ENCODE assay signal across 9 mouse cellular contexts in genomic region chr5:35595706-35596105, GRCm38 (mm10). TPM values are rescaled to one million over a fixed set of nuclear protein-coding genes. Genes with fewer than 3 reads are reported as not detected.
DNase-seq lines count a peak whose midpoint lies in the region; ATAC-seq lines count a peak whose summit lies in the region.
"Had no signal": no experiment of that assay in that cellular context is flagged by ENCODE, and none has a peak within 500 bp of the region (broad histone marks: within the 10 kb centered on the region; RNA-seq: fewer than 3 reads in every experiment).

No protein-coding gene starts in this region.

- peaks cover 15% of the 10 kb centered on the region for H3K36me3 ChIP-seq in heart, embryonic 11.5 days (ENCODE audit: control insufficient read depth, insufficient read depth, low read length)
- peaks cover 26% of the 10 kb centered on the region for H3K36me3 ChIP-seq in intestine, embryonic 16.5 days (ENCODE audit: control insufficient read depth, insufficient read depth, low read length)
- H3K36me3 ChIP-seq in limb, embryonic 10.5 days = peaks cover 44% of the 10 kb centered on the region
- H3K36me3 ChIP-seq in stomach, embryonic 14.5 days (ENCODE audit: control insufficient read depth, insufficient read depth, low read length) = peaks cover 13% of the 10 kb centered on the region

- no peak overlapping the region for H3K4me3 ChIP-seq in heart, embryonic 11.5 days (ENCODE audit: low read depth, low read length)
- no peak overlapping the region for H3K4me3 ChIP-seq in intestine, embryonic 16.5 days (ENCODE audit: low read length)
- no peak overlapping the region for H3K4me3 ChIP-seq in limb, embryonic 10.5 days
- H3K4me3 ChIP-seq in stomach, embryonic 14.5 days (ENCODE audit: low read depth, low read length) = no peak overlapping the region
- H3K4me3 ChIP-seq: midbrain, embryonic 12.5 days had no signal

- no peak for ATAC-seq in heart, embryonic 11.5 days (replicated peaks; ENCODE audit: insufficient number of reproducible peaks, low FRiP score, low TSS enrichment)
- peak; percentile 47; the same call in 1 of the 2 replicates for ATAC-seq in intestine, embryonic 16.5 days
- ATAC-seq in stomach, embryonic 14.5 days (ENCODE audit: insufficient number of reproducible peaks, insufficient read depth, low FRiP score, low read depth) = 0 out of 2 replicates have a peak, but pooled peaks have one; percentile 12

- 0 out of 2 replicates have a peak, but pooled peaks cover 3% of the 10 kb centered on the region for H3K4me1 ChIP-seq in heart, embryonic 11.5 days (ENCODE audit: control insufficient read depth, insufficient read depth, low read length)
- H3K4me1 ChIP-seq in intestine, embryonic 16.5 days (ENCODE audit: control insufficient read depth, insufficient read depth, low read length) = no peaks in the 10 kb centered on the region
- H3K4me1 ChIP-seq in limb, embryonic 10.5 days = peaks cover 2% of the 10 kb centered on the region; the same call in 1 of the 2 replicates
- no peaks in the 10 kb centered on the region for H3K4me1 ChIP-seq in stomach, embryonic 14.5 days (ENCODE audit: control insufficient read depth, insufficient read depth, low read length)
- H3K4me1 ChIP-seq: midbrain, embryonic 12.5 days had no signal

- no peaks in the 10 kb centered on the region; the same call in 1 of the 2 replicates for H3K9me3 ChIP-seq in heart, embryonic 11.5 days (replicated peaks; ENCODE audit: control insufficient read depth, low read length)
- H3K9me3 ChIP-seq in intestine, embryonic 16.5 days (ENCODE audit: control insufficient read depth, low read length) = 0 out of 2 replicates have a peak, but pooled peaks cover 12% of the 10 kb centered on the region
- H3K9me3 ChIP-seq in limb, embryonic 10.5 days (replicated peaks) = no peaks in the 10 kb centered on the region
- H3K9me3 ChIP-seq in stomach, embryonic 14.5 days (ENCODE audit: control insufficient read depth, low read depth, low read length) = no peaks in the 10 kb centered on the region

- DNase-seq in heart, adult 18-20 months = peak; percentile 68 to 84
- DNase-seq in cerebellum, adult 18-20 months = peak; percentile 68 to 74
- peak; percentile 66 to 74 for DNase-seq in frontal cortex, postnatal 25 days (ENCODE audit: low spot score in 2 of 2)
- peak; percentile 93 for DNase-seq in limb, embryonic 10.5 days (ENCODE audit: low spot score)
- peak; percentile 52 to 62 for DNase-seq in natural killer cell, adult 2 months (ENCODE audit: low spot score in 2 of 2)

- no peak overlapping the region for H3K27ac ChIP-seq in heart, embryonic 11.5 days (ENCODE audit: low read depth, low read length)
- no peak overlapping the region for H3K27ac ChIP-seq in intestine, embryonic 16.5 days (ENCODE audit: low read length)
- no peak overlapping the region for H3K27ac ChIP-seq in limb, embryonic 10.5 days
- no peak overlapping the region for H3K27ac ChIP-seq in stomach, embryonic 14.5 days (ENCODE audit: low read length)
- H3K27ac ChIP-seq: midbrain, embryonic 12.5 days had no signal

- H3K4me2 ChIP-seq in heart, embryonic 11.5 days = no peak overlapping the region
- H3K4me2 ChIP-seq in intestine, embryonic 16.5 days (ENCODE audit: low read depth, low read length) = no peak overlapping the region
- H3K4me2 ChIP-seq in stomach, embryonic 14.5 days (replicated peaks; ENCODE audit: low read depth, low read length) = no peak overlapping the region
- H3K4me2 ChIP-seq: midbrain, embryonic 12.5 days had no signal

- H3K9ac ChIP-seq in heart, embryonic 11.5 days (ENCODE audit: low read depth, low read length) = no peak overlapping the region
- no peak overlapping the region for H3K9ac ChIP-seq in intestine, embryonic 16.5 days (ENCODE audit: low read depth, low read length)
- H3K9ac ChIP-seq in stomach, embryonic 14.5 days (replicated peaks; ENCODE audit: low read depth, low read length) = no peak overlapping the region
- H3K9ac ChIP-seq: midbrain, embryonic 12.5 days had no signal

- 14% methylated on average over 4 of the region's 4 CpGs for WGBS in heart, embryonic 11.5 days (ENCODE audit: insufficient replicate concordance)
- WGBS in intestine, embryonic 16.5 days = 23% methylated on average over 4 of the region's 4 CpGs
- WGBS in limb, embryonic 10.5 days = 24% methylated on average over 4 of the region's 4 CpGs
- 20% methylated on average over 4 of the region's 4 CpGs for WGBS in stomach, embryonic 14.5 days

- H3K27me3 ChIP-seq in heart, embryonic 11.5 days (ENCODE audit: control insufficient read depth, insufficient read depth, low read length) = peaks cover 4% of the 10 kb centered on the region; the same call in 1 of the 2 replicates
- H3K27me3 ChIP-seq in intestine, embryonic 16.5 days (replicated peaks; ENCODE audit: control insufficient read depth, insufficient read depth, low read length) = no peaks in the 10 kb centered on the region
- H3K27me3 ChIP-seq in limb, embryonic 10.5 days (ENCODE audit: low read depth, poor library complexity, severe bottlenecking) = no peaks in the 10 kb centered on the region
- H3K27me3 ChIP-seq in stomach, embryonic 14.5 days (ENCODE audit: control insufficient read depth, insufficient read depth, low read length) = no peaks in the 10 kb centered on the region
- H3K27me3 ChIP-seq: midbrain, embryonic 12.5 days had no signal

RNA-seq across cellular contexts. Expression of gene Acox3, which starts 12.9 kb away (rescaled TPM):
- 10 to 100 TPM; 26.2 to 28.0 TPM for total RNA-seq in heart, adult 18-20 months (2021)
- polyA plus RNA-seq in heart, embryonic 11.5 days (2014; fragmentation: Nextera tagmentation; extraction: Ambion mirVana) = 10.5 and 11.4 TPM in 2 replicates
- 16.1 and 23.2 TPM in 2 replicates for polyA plus RNA-seq in intestine, embryonic 16.5 days (2015; fragmentation: Nextera tagmentation; extraction: Ambion mirVana)
- polyA plus RNA-seq in limb, embryonic 10.5 days (2016; fragmentation: Nextera tagmentation; extraction: Ambion mirVana) = 7.3 and 11.5 TPM in 2 replicates
- 13.9 and 18.3 TPM in 2 replicates for polyA plus RNA-seq in stomach, embryonic 14.5 days (2014; fragmentation: Nextera tagmentation; extraction: Ambion mirVana)

RNA-seq across cellular contexts. Expression of gene Trmt44, which starts 20.8 kb away (rescaled TPM):
- total RNA-seq in heart, adult 18-20 months (2021) = 1 to 10 TPM; 2.1 to 2.2 TPM
- polyA plus RNA-seq in heart, embryonic 11.5 days (2014; fragmentation: Nextera tagmentation; extraction: Ambion mirVana) = 4.6 and 4.9 TPM in 2 replicates
- 9.3 and 9.4 TPM in 2 replicates for polyA plus RNA-seq in intestine, embryonic 16.5 days (2015; fragmentation: Nextera tagmentation; extraction: Ambion mirVana)
- 10.1 and 10.6 TPM in 2 replicates for polyA plus RNA-seq in limb, embryonic 10.5 days (2016; fragmentation: Nextera tagmentation; extraction: Ambion mirVana)
- polyA plus RNA-seq in stomach, embryonic 14.5 days (2014; fragmentation: Nextera tagmentation; extraction: Ambion mirVana) = 8.7 and 8.9 TPM in 2 replicates
